ENCODE assay signal across 11 mouse cellular contexts in the genomic region with DNA sequence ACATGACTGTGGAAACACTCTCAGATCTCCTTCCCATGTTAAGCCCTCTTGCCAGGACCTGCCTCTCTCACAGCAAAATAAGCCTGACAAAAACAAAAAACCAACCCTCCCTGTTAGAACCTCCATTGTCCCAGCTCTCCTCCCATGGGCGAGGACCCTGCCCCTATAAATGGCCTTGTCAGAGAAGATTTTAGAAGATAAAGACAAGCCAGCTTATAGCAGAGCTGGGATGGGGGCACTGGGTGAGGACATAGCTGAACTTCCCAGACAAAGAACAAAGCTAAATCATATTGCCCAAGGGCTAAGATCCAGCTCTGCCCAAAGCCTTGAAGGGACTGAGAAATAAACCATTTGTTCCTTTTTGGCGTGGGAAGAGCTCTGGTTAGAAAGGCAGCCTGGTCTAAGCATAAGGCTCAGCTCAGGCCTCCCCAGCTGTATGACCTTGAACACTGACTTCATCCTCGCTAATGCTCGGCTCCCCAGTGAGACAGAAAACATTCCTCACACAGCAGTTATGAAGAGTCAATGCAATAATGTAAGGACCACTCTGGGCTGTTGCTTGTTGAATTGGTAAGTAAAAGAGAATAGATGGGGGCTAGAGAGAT.
DNase-seq lines count a peak whose midpoint lies in the region; ATAC-seq and TF ChIP-seq lines count a peak whose summit lies in the region.
"Had no signal": no experiment of that assay in that cellular context is flagged by ENCODE, and none has a peak within 500 bp of the region (broad histone marks: within the 10 kb centered on the region; RNA-seq: fewer than 3 reads in every experiment).

No protein-coding gene starts in this region.

- no peak overlapping the region for H3K4me3 ChIP-seq in layer of hippocampus, adult 2 months
- H3K4me3 ChIP-seq in brown adipose tissue, adult 24 weeks (ENCODE audit: insufficient read depth, low read depth, low read length): no peak overlapping the region
- no peak overlapping the region for H3K4me3 ChIP-seq in lung, postnatal 0 days (ENCODE audit: low read depth, low read length)
- H3K4me3 ChIP-seq: embryonic facial prominence, embryonic 12.5 days; liver, embryonic 13.5 days had no signal

- peaks cover 25% of the 10 kb centered on the region for H3K4me1 ChIP-seq in brown adipose tissue, adult 24 weeks (ENCODE audit: control insufficient read depth, insufficient read depth, insufficient read length, low read length)
- H3K4me1 ChIP-seq in lung, postnatal 0 days (ENCODE audit: insufficient read depth, low read depth, low read length): peaks cover 11% of the 10 kb centered on the region; the same call in 1 of the 2 replicates
- H3K4me1 ChIP-seq: liver, embryonic 13.5 days had no signal

- peak overlapping the region; percentile 55 for H3K27ac ChIP-seq in layer of hippocampus, adult 2 months
- H3K27ac ChIP-seq in brown adipose tissue, adult 24 weeks (replicated peaks; ENCODE audit: low read depth, low read length): peak overlapping the region; percentile 88
- H3K27ac ChIP-seq in lung, postnatal 0 days (ENCODE audit: low read length): peak overlapping the region; percentile 66
- H3K27ac ChIP-seq: embryonic facial prominence, embryonic 12.5 days; liver, embryonic 13.5 days had no signal

- no peak for TF ChIP-seq CTCF in layer of hippocampus, adult 2 months (conservative IDR thresholded peaks at IDR 0.05)
- no peak for TF ChIP-seq CTCF in lung, postnatal 0 days (IDR thresholded peaks at IDR 0.05)

- no peaks in the 10 kb centered on the region for H3K27me3 ChIP-seq in lung, postnatal 0 days (replicated peaks; ENCODE audit: insufficient read depth, low read length)
- H3K27me3 ChIP-seq: embryonic facial prominence, embryonic 12.5 days had no signal

- no peaks in the 10 kb centered on the region for H3K9me3 ChIP-seq in lung, postnatal 0 days (ENCODE audit: low read length)
- H3K9me3 ChIP-seq: embryonic facial prominence, embryonic 12.5 days; liver, embryonic 13.5 days had no signal

- 50% methylated on average over 4 of the region's 4 CpGs for WGBS in lung, postnatal 0 days

- ATAC-seq in lung, postnatal 0 days: peak; percentile 60
- no peak for ATAC-seq in megakaryocyte-erythroid progenitor cell, adult 5-6 weeks (replicated peaks; ENCODE audit: low FRiP score, low TSS enrichment, poor library complexity, severe bottlenecking)

- no peak overlapping the region for H3K4me2 ChIP-seq in lung, postnatal 0 days (replicated peaks; ENCODE audit: low read depth, low read length)
- H3K4me2 ChIP-seq: embryonic facial prominence, embryonic 12.5 days; liver, embryonic 13.5 days had no signal

- TF ChIP-seq EP300 in lung, postnatal 0 days (IDR thresholded peaks at IDR 0.05): peak; percentile 28; the same call in 1 of the 2 replicates

- intact Hi-C loops in heart, postnatal 36 days (cut with DNase I): loop anchor here (5.0 kb wide), 1 partner anchor 40 kb away; no protein-coding TSS in a partner anchor

- DNase-seq in heart, adult 8-10 months (ENCODE audit: low spot score): peak; percentile 21
- DNase-seq in heart, postnatal 36 days: no peak
- no peak for DNase-seq in layer of hippocampus, adult 2 months (ENCODE audit: low spot score in 2 of 2)
- DNase-seq in layer of hippocampus, adult 18-20 months (ENCODE audit: low spot score in 2 of 2): no peak
- peak; percentile 81 for DNase-seq in lung, postnatal 0 days (ENCODE audit: low spot score)
- DNase-seq in cerebellum, adult 11-12 months: no peak
- DNase-seq: cerebellum, adult 18-20 months; liver, embryonic 13.5 days had no signal

- no peaks in the 10 kb centered on the region for H3K36me3 ChIP-seq in lung, postnatal 0 days (ENCODE audit: insufficient read depth, low read length)
- H3K36me3 ChIP-seq: embryonic facial prominence, embryonic 12.5 days; liver, embryonic 13.5 days had no signal

- H3K9ac ChIP-seq in lung, postnatal 0 days (replicated peaks; ENCODE audit: low read depth): no peak overlapping the region
- H3K9ac ChIP-seq: embryonic facial prominence, embryonic 12.5 days; liver, embryonic 13.5 days had no signal

Comparison
In these comparisons a context has a peak if more than half of its experiments do, and no peak if none do; other contexts are left out.
1. DNase-seq: peak in heart, adult 8-10 months (single experiment) and lung, postnatal 0 days (single experiment); none in heart, postnatal 36 days (0 of 2), layer of hippocampus, adult 2 months (0 of 2), layer of hippocampus, adult 18-20 months (0 of 2) and cerebellum, adult 11-12 months (single experiment).
2. Peak in every context shown above with its lines, with median percentiles within 50 percentile points of each other: H3K27ac ChIP-seq.